Mouse (Mus musculus) liver, adult 2 months (tissue): Measurements from ENCODE around the gene Tyw5. TPM values are rescaled to one million over a fixed set of nuclear protein-coding genes. Genes with fewer than 3 reads are reported as not detected.

Source experiments
- DNase-seq: peaks from one replicate; pipeline ENCODE4 v3.0.0-alpha.2; 2011; ENCODE audit warnings: low read depth, low spot score; ENCODE audit errors: extremely low read depth
- H3K27ac ChIP-seq: fragments of 200-500 bp; replicated peaks from 2 replicates; pipeline ENCODE4 v1.5.1; 2012; ENCODE audit warnings: low read depth, mild to moderate bottlenecking, control low read depth, inconsistent platforms, low read length; ENCODE audit not compliant: insufficient read depth
- H3K27me3 ChIP-seq: fragments of 200-500 bp; 2 replicates; pipeline ENCODE4 v1.6.1; 2012; ENCODE audit warnings: mild to moderate bottlenecking, moderate library complexity, low read length, inconsistent platforms; ENCODE audit not compliant: control insufficient read depth, insufficient read depth
- H3K36me3 ChIP-seq: fragments of 200-500 bp; 2 replicates; pipeline ENCODE4 v1.6.1; 2012; ENCODE audit warnings: low read length, inconsistent platforms; ENCODE audit not compliant: control insufficient read depth, insufficient read depth
- H3K4me1 ChIP-seq: fragments of 200-500 bp; 2 replicates; pipeline ENCODE4 v1.6.1; 2011; ENCODE audit warnings: low read length; ENCODE audit not compliant: control insufficient read depth, insufficient read depth
- H3K4me3 ChIP-seq: fragments of 200-500 bp; 2 replicates; pipeline ENCODE4 v1.5.1; 2011; ENCODE audit warnings: low read depth, mild to moderate bottlenecking, control low read depth, low read length, moderate library complexity; ENCODE audit not compliant: insufficient read depth
- H3K79me2 ChIP-seq: fragments of 200-500 bp; 2 replicates; pipeline ENCODE4 v1.6.1; 2012; ENCODE audit warnings: inconsistent platforms, mild to moderate bottlenecking, low read length, moderate library complexity; ENCODE audit not compliant: control insufficient read depth, insufficient read depth
- H3K9ac ChIP-seq: fragments of 200-500 bp; 2 replicates; pipeline ENCODE4 v1.6.1; 2012; ENCODE audit warnings: low read depth, mild to moderate bottlenecking, control low read depth, inconsistent platforms, low read length
- CTCF ChIP-seq: fragments of 200-500 bp; IDR thresholded peaks from 2 replicates; pipeline ENCODE4 v1.5.1; 2011; ENCODE audit warnings: low read depth, low read length, control low read depth
- POLR2A ChIP-seq: fragments of 200-500 bp; IDR thresholded peaks from 2 replicates; pipeline ENCODE4 v1.6.1; 2011; ENCODE audit warnings: low read length, control low read depth; ENCODE audit not compliant: insufficient read depth; ENCODE audit errors: extremely low read depth
- WGBS: fragments of 180-500 bp; shearing (Covaris S2); methylation state at CpG from one replicate; pipeline ENCODE4 v1.1.7; 2018; 5-methylcytosine and 5-hydroxymethylcytosine counted together
- polyA plus RNA-seq: library from polyadenylated mRNA; depleted of rRNA; stranded (reverse); fragments of >200 nt; gene quantifications from 2 replicates; pipeline ENCODE4 v1.2.3, GENCODE M21; 2012; rRNA removed
- total RNA-seq: library from RNA; depleted of rRNA; stranded (reverse); fragments of >200 nt; gene quantifications from 2 replicates; pipeline ENCODE4 v1.2.3, GENCODE M21; 2014; rRNA removed

The Tyw5 gene
- total RNA-seq, result 22.5 and 23.0 TPM in 2 replicates
- polyA plus RNA-seq, result 3.9 and 5.2 TPM in 2 replicates

GRCm38 (mm10) chr1:57406187-57407151, at the start of gene Tyw5, which contains the start of gene Maip1:
Gene Tyw5, minus strand, starts transcription at chr1:57407101.
Gene Maip1, plus strand, starts transcription at chr1:57406328.
- Histone ChIP-seq H3K79me2 (peaks cover 11% of the 10 kb centered on the region; the same call in 1 of the 2 replicates), H3K4me1 (peaks cover 9% of the 10 kb centered on the region), H3K4me3 (peak within 1 kb of the TSS; percentile 94), H3K9ac (peak within 1 kb of the TSS; percentile 95), H3K36me3 (peaks cover 4% of the 10 kb centered on the region), H3K27me3 (no peaks in the 10 kb centered on the region), H3K27ac (peak within 1 kb of the TSS; percentile 96)
- under 1% methylated on average over 72 of the region's 72 CpGs for WGBS
- DNase-seq, result peak; percentile 80
- TF ChIP-seq CTCF (no peak), POLR2A (peak; percentile 31; the same call in 1 of the 2 replicates)

- 93% methylated on average over 1 of the region's 1 CpGs for WGBS
- DNase-seq, result no peak
Observed at GRCm38 (mm10) chr1:57450241-57450640, 43.3 kb upstream of the Tyw5 start.

GRCm38 (mm10) chr1:57445679-57446078, 38.8 kb upstream of the Tyw5 start:
- Histone ChIP-seq H3K27ac (no peak overlapping the region), H3K27me3 (no peaks in the 10 kb centered on the region), H3K4me3 (no peak overlapping the region), H3K36me3 (no peaks in the 10 kb centered on the region), H3K79me2 (no peaks in the 10 kb centered on the region), H3K9ac (no peak overlapping the region), H3K4me1 (no peaks in the 10 kb centered on the region)
- WGBS, result 89% methylated on average over 10 of the region's 10 CpGs
- TF ChIP-seq CTCF, result no peak
- no peak for TF ChIP-seq POLR2A
- no peak for DNase-seq

More at GRCm38 (mm10) chr1:57450241-57450640, 43.3 kb upstream of the Tyw5 start:
- Histone ChIP-seq H3K9ac (no peak overlapping the region), H3K4me3 (no peak overlapping the region), H3K27ac (no peak overlapping the region), H3K27me3 (no peaks in the 10 kb centered on the region), H3K36me3 (no peaks in the 10 kb centered on the region), H3K4me1 (no peaks in the 10 kb centered on the region), H3K79me2 (no peaks in the 10 kb centered on the region)
- TF ChIP-seq CTCF, result no peak
- no peak for TF ChIP-seq POLR2A

- DNase-seq, result no peak
- 55% methylated on average over 4 of the region's 4 CpGs for WGBS
- Histone ChIP-seq H3K79me2 (no peaks in the 10 kb centered on the region), H3K4me1 (peaks cover 2% of the 10 kb centered on the region; the same call in 1 of the 2 replicates), H3K4me3 (no peak overlapping the region), H3K9ac (no peak overlapping the region), H3K27ac (no peak overlapping the region), H3K27me3 (no peaks in the 10 kb centered on the region), H3K36me3 (no peaks in the 10 kb centered on the region)
- no peak for TF ChIP-seq CTCF
- no peak for TF ChIP-seq POLR2A
Observed at GRCm38 (mm10) chr1:57440771-57441170, 33.9 kb upstream of the Tyw5 start.

- TF ChIP-seq POLR2A, result no peak
- no peak for TF ChIP-seq CTCF
Observed at GRCm38 (mm10) chr1:57439026-57439425, 32.1 kb upstream of the Tyw5 start.

More at GRCm38 (mm10) chr1:57439026-57439425, 32.1 kb upstream of the Tyw5 start:
- Histone ChIP-seq H3K4me3 (no peak overlapping the region), H3K79me2 (no peaks in the 10 kb centered on the region), H3K9ac (no peak overlapping the region), H3K4me1 (peaks cover 2% of the 10 kb centered on the region; the same call in 1 of the 2 replicates), H3K27ac (no peak overlapping the region), H3K27me3 (no peaks in the 10 kb centered on the region), H3K36me3 (no peaks in the 10 kb centered on the region)
- no peak for DNase-seq
- 69% methylated on average over 6 of the region's 6 CpGs for WGBS
